Mouse (Mus musculus): ENCODE measurements around the gene Tspan6. TPM values are rescaled to one million over a fixed set of nuclear protein-coding genes. Genes with fewer than 3 reads are reported as not detected.

The Tspan6 gene
- total RNA-seq (2023), result 0.76 TPM

GRCm38 (mm10) chrX:133898014-133898542, at the start of gene Tspan6:
Gene Tspan6, minus strand, starts transcription at chrX:133898429.

GRCm38 (mm10) chrX:133908261-133908660, 10.0 kb upstream of the Tspan6 start, which contains the start of gene Srpx2:
Gene Srpx2, plus strand, starts transcription at chrX:133908426.

DNA sequence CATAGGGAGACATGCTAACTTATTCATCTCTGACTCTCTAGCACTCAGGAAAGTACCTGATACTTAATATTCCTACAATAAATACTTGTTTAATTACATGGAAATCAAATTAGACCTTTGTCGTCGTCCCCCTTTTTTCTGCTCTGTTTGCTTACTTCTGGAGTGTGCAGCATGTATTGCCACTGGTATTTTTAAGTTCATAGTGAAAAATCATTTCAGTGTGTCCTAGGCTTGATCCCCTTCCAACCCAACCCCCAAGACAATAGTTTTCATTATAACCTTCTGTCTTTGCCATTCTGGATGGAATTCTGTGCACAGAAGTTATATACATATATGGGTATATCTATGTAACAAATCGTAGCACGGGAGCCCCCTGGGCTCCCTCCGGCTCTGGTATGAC, 47.5 kb downstream of the Tspan6 start, which contains the start of gene Tnmd:
Gene Tnmd (plus strand): TSS at position 301 of the 400 bp plus-strand sequence.

Other genes with a start within 250 kb of the Tspan6 start
- gene Pcdh19, start 209.4 kb downstream of the Tspan6 start, total RNA-seq (2023), result not detected
- not detected for gene Tnmd, start 47.4 kb downstream of the Tspan6 start, total RNA-seq (2023)
- not detected for gene Srpx2, start 10.0 kb upstream of the Tspan6 start, total RNA-seq (2023)
- not detected for gene Sytl4, start 83.4 kb upstream of the Tspan6 start, total RNA-seq (2023)
- gene Cstf2, start 160.8 kb upstream of the Tspan6 start, total RNA-seq (2023), result 42.3 TPM